10 mouse cellular contexts compared by ENCODE assay signal in the genomic region with DNA sequence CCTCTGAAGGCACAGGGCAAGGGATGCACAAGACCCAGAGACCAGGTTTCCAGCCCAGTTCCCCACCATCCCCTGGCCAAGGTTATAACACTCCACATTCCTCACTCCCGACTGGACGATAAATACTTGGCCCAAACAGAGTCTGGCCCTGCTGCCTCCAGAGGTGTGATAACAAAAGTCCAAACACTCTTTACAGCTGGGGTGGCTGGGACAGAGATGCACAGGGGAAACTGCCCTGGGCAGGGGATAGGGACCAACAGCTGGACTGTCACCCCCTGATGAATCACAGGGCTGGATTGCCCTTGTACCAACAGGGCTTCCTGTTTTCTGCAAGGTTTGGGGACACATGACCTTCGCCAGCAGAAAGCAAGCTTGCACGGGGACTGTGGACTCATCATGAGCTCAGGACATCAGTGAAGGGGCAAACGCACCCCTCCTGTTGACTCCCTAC.
DNase-seq lines count a peak whose midpoint lies in the region; ATAC-seq and TF ChIP-seq lines count a peak whose summit lies in the region.
"Had no signal": no experiment of that assay in that cellular context is flagged by ENCODE, and none has a peak within 500 bp of the region (broad histone marks: within the 10 kb centered on the region; RNA-seq: fewer than 3 reads in every experiment).

No protein-coding gene starts in this region.

- peaks cover 28% of the 10 kb centered on the region for H3K4me1 ChIP-seq in neural tube, embryonic 13.5 days (replicated peaks)
- peaks cover 28% of the 10 kb centered on the region for H3K4me1 ChIP-seq in neural tube, embryonic 15.5 days
- H3K4me1 ChIP-seq in heart, embryonic 12.5 days (replicated peaks) = peaks cover 98% of the 10 kb centered on the region
- peaks cover 58% of the 10 kb centered on the region for H3K4me1 ChIP-seq in liver, postnatal 0 days (ENCODE audit: insufficient read depth)

- 0 out of 2 replicates have a peak overlapping the region, but pooled peaks have one; percentile 2 for H3K27ac ChIP-seq in neural tube, embryonic 13.5 days (replicated peaks)
- H3K27ac ChIP-seq in neural tube, embryonic 15.5 days (replicated peaks) = no peak overlapping the region
- peak overlapping the region; percentile 96 for H3K27ac ChIP-seq in heart, embryonic 12.5 days (ENCODE audit: poor library complexity, severe bottlenecking)
- peak overlapping the region; percentile 79; the same call in 1 of the 2 replicates for H3K27ac ChIP-seq in liver, postnatal 0 days (ENCODE audit: low read depth)

- no peaks in the 10 kb centered on the region for H3K9me3 ChIP-seq in neural tube, embryonic 13.5 days
- H3K9me3 ChIP-seq in neural tube, embryonic 15.5 days (replicated peaks) = no peaks in the 10 kb centered on the region
- H3K9me3 ChIP-seq in heart, embryonic 12.5 days (replicated peaks) = no peaks in the 10 kb centered on the region
- no peaks in the 10 kb centered on the region for H3K9me3 ChIP-seq in liver, postnatal 0 days (ENCODE audit: low read length)
- H3K9me3 ChIP-seq: hindbrain, embryonic 15.5 days had no signal

- no peak overlapping the region for H3K9ac ChIP-seq in neural tube, embryonic 13.5 days
- H3K9ac ChIP-seq in neural tube, embryonic 15.5 days (replicated peaks) = no peak overlapping the region
- H3K9ac ChIP-seq in heart, embryonic 12.5 days = peak overlapping the region; percentile 44
- H3K9ac ChIP-seq in liver, postnatal 0 days (replicated peaks) = peak overlapping the region; percentile 61
- H3K9ac ChIP-seq: hindbrain, embryonic 15.5 days had no signal

- no peak for ATAC-seq in neural tube, embryonic 13.5 days (ENCODE audit: low read depth)
- no peak for ATAC-seq in neural tube, embryonic 15.5 days (ENCODE audit: low FRiP score)
- ATAC-seq in heart, embryonic 12.5 days (ENCODE audit: insufficient number of reproducible peaks, low FRiP score) = peak; percentile 13; the same call in 1 of the 2 replicates
- no peak for ATAC-seq in liver, postnatal 0 days

- no peak overlapping the region for H3K4me2 ChIP-seq in neural tube, embryonic 13.5 days
- no peak overlapping the region for H3K4me2 ChIP-seq in neural tube, embryonic 15.5 days
- H3K4me2 ChIP-seq in heart, embryonic 12.5 days = peak overlapping the region; percentile 33
- peak overlapping the region; percentile 69 for H3K4me2 ChIP-seq in liver, postnatal 0 days (ENCODE audit: low read depth, low read length)
- H3K4me2 ChIP-seq: hindbrain, embryonic 15.5 days had no signal

- H3K27me3 ChIP-seq in neural tube, embryonic 13.5 days = no peaks in the 10 kb centered on the region
- no peaks in the 10 kb centered on the region for H3K27me3 ChIP-seq in neural tube, embryonic 15.5 days (replicated peaks)
- no peaks in the 10 kb centered on the region for H3K27me3 ChIP-seq in heart, embryonic 12.5 days (replicated peaks)
- H3K27me3 ChIP-seq in liver, postnatal 0 days (ENCODE audit: insufficient read depth, low read length) = no peaks in the 10 kb centered on the region
- H3K27me3 ChIP-seq: hindbrain, embryonic 15.5 days had no signal

- H3K4me3 ChIP-seq in neural tube, embryonic 13.5 days = no peak overlapping the region
- no peak overlapping the region for H3K4me3 ChIP-seq in neural tube, embryonic 15.5 days (replicated peaks)
- no peak overlapping the region for H3K4me3 ChIP-seq in heart, embryonic 12.5 days
- H3K4me3 ChIP-seq in liver, postnatal 0 days (ENCODE audit: low read depth, low read length) = 0 out of 2 replicates have a peak overlapping the region, but pooled peaks have one; percentile 42
- H3K4me3 ChIP-seq: hindbrain, embryonic 15.5 days had no signal

- no peak for TF ChIP-seq EP300 in liver, postnatal 0 days (IDR thresholded peaks at IDR 0.05; ENCODE audit: low read depth)

- H3K36me3 ChIP-seq in neural tube, embryonic 13.5 days = no peaks in the 10 kb centered on the region
- no peaks in the 10 kb centered on the region for H3K36me3 ChIP-seq in neural tube, embryonic 15.5 days
- H3K36me3 ChIP-seq in heart, embryonic 12.5 days = peaks cover 33% of the 10 kb centered on the region
- H3K36me3 ChIP-seq in liver, postnatal 0 days (replicated peaks; ENCODE audit: insufficient read depth, low read length) = peaks cover 39% of the 10 kb centered on the region
- H3K36me3 ChIP-seq: hindbrain, embryonic 15.5 days had no signal

- no peak for DNase-seq in liver, postnatal 0 days
- peak; percentile 6 for DNase-seq in yolk sac, embryonic 10.5 days (ENCODE audit: low spot score)
- no peak for DNase-seq in layer of hippocampus, adult 9-11 months
- DNase-seq in layer of hippocampus, postnatal 36 days = no peak
- DNase-seq in spleen, adult 18-20 months = no peak
- DNase-seq: cerebellum, postnatal 14 days had no signal

- 75% methylated on average over 5 of the region's 5 CpGs for WGBS in neural tube, embryonic 13.5 days
- 73% methylated on average over 5 of the region's 5 CpGs for WGBS in neural tube, embryonic 15.5 days
- WGBS in heart, embryonic 12.5 days = 21% methylated on average over 5 of the region's 5 CpGs
- 37% methylated on average over 5 of the region's 5 CpGs for whole genome bisulfite sequencing in liver, postnatal 0 days (ENCODE audit: insufficient replicate concordance)

- TF ChIP-seq CTCF in liver, postnatal 0 days (IDR thresholded peaks at IDR 0.05; ENCODE audit: low read depth) = no peak

Comparison
In these comparisons a context has a peak if more than half of its experiments do, and no peak if none do; other contexts are left out.
1. H3K4me2 ChIP-seq: peak in heart, embryonic 12.5 days (single experiment) and liver, postnatal 0 days (single experiment); none in neural tube, embryonic 13.5 days (single experiment) and neural tube, embryonic 15.5 days (single experiment).
2. H3K9ac ChIP-seq: peak in heart, embryonic 12.5 days (single experiment) and liver, postnatal 0 days (single experiment); none in neural tube, embryonic 13.5 days (single experiment) and neural tube, embryonic 15.5 days (single experiment).